Mouse (Mus musculus): ENCODE measurements at regions not wholly inside any gene's neighbourhood (a gene's known extent, or its start where the extent isn't known, plus 50 kb on each side); places are given as distances from the start of the nearest gene placed in this dataset.

- no peak for ATAC-seq (ENCODE audit: low FRiP score)
- Histone ChIP-seq H3K27ac (no peak overlapping the region), H3K9me3 (no peaks in the 10 kb centered on the region), H3K4me3 (replicated peaks) (no peak overlapping the region), H3K27me3 (no peaks in the 10 kb centered on the region), H3K9ac (no peak overlapping the region), H3K4me1 (no peaks in the 10 kb centered on the region), H3K36me3 (replicated peaks) (no peaks in the 10 kb centered on the region), H3K4me2 (no peak overlapping the region)
- WGBS = 93% methylated on average over 2 of the region's 2 CpGs
Observed at GRCm38 (mm10) chr14:58709281-58709680, 433.4 kb downstream of the 1700129C05Rik start.

DNA sequence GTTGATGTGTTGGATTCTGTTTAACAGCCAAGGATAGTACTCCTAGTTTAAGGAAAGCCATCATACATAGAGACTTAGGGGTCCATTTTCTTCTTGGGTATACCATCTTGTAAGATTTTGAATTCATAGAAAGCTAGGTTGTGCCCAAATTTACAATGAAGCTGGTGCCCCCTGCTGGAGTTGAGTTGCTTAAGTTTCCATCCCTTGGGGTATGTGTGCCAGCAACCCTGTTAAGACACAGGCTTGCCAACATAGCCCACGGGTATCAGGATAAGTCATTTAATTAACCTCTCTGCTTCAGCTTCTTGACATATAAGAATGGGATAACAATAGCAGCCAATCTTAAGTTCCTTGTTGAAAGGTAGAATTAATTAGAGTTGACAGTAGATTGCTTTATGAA is 440.9 kb downstream of the 1700129C05Rik start:
- 54% methylated on average over 1 of the region's 1 CpGs for WGBS
- no peaks in the 10 kb centered on the region for H3K27me3 ChIP-seq
- no peaks in the 10 kb centered on the region for H3K36me3 ChIP-seq (replicated peaks)
- H3K4me1 ChIP-seq = no peaks in the 10 kb centered on the region
- H3K4me3 ChIP-seq (replicated peaks) = no peak overlapping the region
- no peak for ATAC-seq (ENCODE audit: low FRiP score)
- H3K9me3 ChIP-seq = no peaks in the 10 kb centered on the region
- H3K9ac ChIP-seq = no peak overlapping the region
- no peak overlapping the region for H3K4me2 ChIP-seq
- no peak overlapping the region for H3K27ac ChIP-seq

GRCm38 (mm10) chr14:58691129-58691828 is 451.4 kb downstream of the 1700129C05Rik start:
- Histone ChIP-seq H3K9me3 (no peaks in the 10 kb centered on the region), H3K4me3 (replicated peaks) (no peak overlapping the region), H3K4me2 (no peak overlapping the region), H3K27me3 (no peaks in the 10 kb centered on the region), H3K27ac (no peak overlapping the region), H3K36me3 (replicated peaks) (no peaks in the 10 kb centered on the region), H3K4me1 (no peaks in the 10 kb centered on the region), H3K9ac (no peak overlapping the region)
- no peak for ATAC-seq (ENCODE audit: low FRiP score)
- WGBS = 93% methylated on average over 9 of the region's 9 CpGs

- H3K36me3 ChIP-seq (replicated peaks) = no peaks in the 10 kb centered on the region
- H3K9me3 ChIP-seq = no peaks in the 10 kb centered on the region
Observed at GRCm38 (mm10) chr14:58687814-58688213, 454.9 kb downstream of the 1700129C05Rik start.

DNA sequence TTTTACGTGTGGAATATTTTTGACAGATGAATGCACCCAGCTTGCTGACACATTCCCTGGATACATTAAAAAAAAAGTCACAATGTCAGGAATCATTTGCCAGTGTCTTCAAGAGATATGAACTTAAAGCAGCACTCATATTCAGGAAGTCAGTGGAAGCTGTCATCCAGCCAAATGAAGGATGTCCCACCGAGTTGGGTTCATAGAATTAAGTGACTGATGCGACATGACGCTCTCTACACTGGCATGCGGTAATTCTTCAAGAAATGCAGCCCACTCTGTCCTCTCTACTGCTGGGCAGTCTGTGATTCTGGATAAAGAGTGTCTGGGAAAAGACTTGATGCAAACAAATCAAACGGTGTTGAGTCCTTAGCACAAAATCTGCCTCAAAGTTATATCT is 463.9 kb downstream of the 1700129C05Rik start:
- Histone ChIP-seq H3K9ac (no peak overlapping the region), H3K9me3 (no peaks in the 10 kb centered on the region), H3K27me3 (no peaks in the 10 kb centered on the region), H3K27ac (no peak overlapping the region), H3K4me3 (replicated peaks) (no peak overlapping the region), H3K36me3 (replicated peaks) (no peaks in the 10 kb centered on the region), H3K4me2 (no peak overlapping the region), H3K4me1 (no peaks in the 10 kb centered on the region)
- WGBS = 90% methylated on average over 6 of the region's 6 CpGs
- ATAC-seq (ENCODE audit: low FRiP score) = no peak

More at GRCm38 (mm10) chr14:58687814-58688213, 454.9 kb downstream of the 1700129C05Rik start:
- Histone ChIP-seq H3K27me3 (no peaks in the 10 kb centered on the region), H3K27ac (no peak overlapping the region), H3K4me1 (no peaks in the 10 kb centered on the region), H3K4me3 (replicated peaks) (no peak overlapping the region), H3K9ac (no peak overlapping the region), H3K4me2 (no peak overlapping the region)
- 87% methylated on average over 4 of the region's 4 CpGs for WGBS
- no peak for ATAC-seq (ENCODE audit: low FRiP score)

DNA sequence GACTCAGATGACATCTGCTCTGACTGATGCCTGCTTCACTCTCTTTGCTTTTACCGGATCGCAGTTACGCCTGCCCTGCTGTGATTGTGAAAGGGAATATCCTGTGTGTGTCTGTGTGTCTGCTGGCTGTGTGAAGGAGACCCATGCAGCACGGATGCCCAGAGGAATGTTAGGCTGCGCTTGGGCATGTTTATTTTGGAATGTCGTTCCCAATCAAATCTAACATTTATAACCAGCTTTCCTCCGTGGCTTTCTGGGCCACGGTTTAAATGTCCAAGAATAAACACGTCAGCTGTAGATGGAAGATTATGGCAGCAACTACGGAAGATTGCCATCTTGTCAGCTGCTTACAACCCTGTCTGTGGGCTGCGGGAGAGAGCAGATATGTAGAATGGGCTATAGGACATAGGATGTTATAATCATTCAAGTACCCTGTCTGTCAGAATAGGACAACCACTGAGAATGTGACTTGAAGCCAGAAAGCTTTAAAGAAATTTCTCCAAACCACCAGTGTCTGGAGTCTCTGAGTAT is 464.5 kb downstream of the 1700129C05Rik start:
- Histone ChIP-seq H3K4me2 (no peak overlapping the region), H3K27me3 (no peaks in the 10 kb centered on the region), H3K4me1 (no peaks in the 10 kb centered on the region), H3K36me3 (replicated peaks) (no peaks in the 10 kb centered on the region), H3K9me3 (no peaks in the 10 kb centered on the region), H3K9ac (no peak overlapping the region), H3K27ac (no peak overlapping the region), H3K4me3 (replicated peaks) (no peak overlapping the region)
- ATAC-seq (ENCODE audit: low FRiP score) = no peak
- 80% methylated on average over 11 of the region's 11 CpGs for WGBS

DNA sequence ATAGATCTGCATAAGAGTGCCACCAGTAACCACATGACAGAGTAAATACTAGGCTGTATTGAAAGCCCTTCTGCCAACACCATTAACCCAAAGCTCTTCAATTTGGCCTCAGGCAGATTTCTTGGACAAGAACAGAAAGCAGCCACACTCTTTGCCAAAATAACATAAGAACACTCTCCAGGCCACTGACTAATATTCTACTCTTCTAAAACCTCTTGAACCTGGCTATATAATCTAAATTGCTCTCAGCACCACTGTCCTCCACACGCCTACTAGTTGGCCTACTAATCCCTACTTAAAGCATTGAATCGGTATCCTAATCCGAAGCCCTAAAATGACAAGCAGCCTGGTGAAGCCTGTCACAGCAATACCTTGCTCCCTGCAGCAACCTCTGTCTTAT is 467.5 kb downstream of the 1700129C05Rik start:
- WGBS = 59% methylated on average over 3 of the region's 3 CpGs
- Histone ChIP-seq H3K4me3 (replicated peaks) (no peak overlapping the region), H3K4me1 (no peaks in the 10 kb centered on the region), H3K27ac (no peak overlapping the region), H3K9ac (no peak overlapping the region), H3K36me3 (replicated peaks) (no peaks in the 10 kb centered on the region), H3K9me3 (no peaks in the 10 kb centered on the region), H3K27me3 (no peaks in the 10 kb centered on the region), H3K4me2 (no peak overlapping the region)
- no peak for ATAC-seq (ENCODE audit: low FRiP score)

DNA sequence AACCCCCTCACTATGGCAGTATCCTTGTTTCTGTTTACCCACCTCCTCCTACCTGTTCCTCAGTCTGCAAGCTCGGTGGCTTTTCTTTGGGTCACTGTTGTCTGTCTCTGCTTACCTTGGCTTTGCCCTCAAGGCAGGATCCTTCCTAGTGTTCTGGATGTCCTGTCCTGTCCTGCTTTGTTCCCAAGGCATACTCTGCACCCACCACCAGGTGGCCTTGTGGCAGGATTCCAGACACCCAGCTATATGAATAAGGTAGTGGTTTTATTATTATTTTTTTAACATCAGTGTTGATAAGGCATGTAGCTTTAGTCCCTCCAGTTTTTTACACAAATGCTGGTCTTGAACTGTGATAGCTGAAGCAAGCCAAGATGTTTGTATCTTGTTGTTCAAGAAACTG is 478.7 kb downstream of the 1700129C05Rik start:
- no peak for ATAC-seq (ENCODE audit: low FRiP score)
- Histone ChIP-seq H3K4me3 (replicated peaks) (no peak overlapping the region), H3K9ac (no peak overlapping the region), H3K36me3 (replicated peaks) (no peaks in the 10 kb centered on the region), H3K4me2 (no peak overlapping the region), H3K9me3 (no peaks in the 10 kb centered on the region), H3K27ac (no peak overlapping the region), H3K4me1 (peaks cover 5% of the 10 kb centered on the region), H3K27me3 (peaks cover 16% of the 10 kb centered on the region; the same call in 1 of the 2 replicates)
- 43% methylated on average over 1 of the region's 1 CpGs for WGBS

- H3K9me3 ChIP-seq = no peaks in the 10 kb centered on the region
- ATAC-seq (ENCODE audit: low FRiP score) = no peak
- H3K4me2 ChIP-seq = no peak overlapping the region
- H3K27ac ChIP-seq = no peak overlapping the region
- H3K4me1 ChIP-seq = peaks cover 5% of the 10 kb centered on the region
- 84% methylated on average over 5 of the region's 5 CpGs for WGBS
- H3K9ac ChIP-seq = no peak overlapping the region
- no peaks in the 10 kb centered on the region for H3K36me3 ChIP-seq (replicated peaks)
- no peak overlapping the region for H3K4me3 ChIP-seq (replicated peaks)
- H3K27me3 ChIP-seq = peaks cover 19% of the 10 kb centered on the region; the same call in 1 of the 2 replicates
Observed at GRCm38 (mm10) chr14:58662601-58663000, 480.1 kb downstream of the 1700129C05Rik start.

DNA sequence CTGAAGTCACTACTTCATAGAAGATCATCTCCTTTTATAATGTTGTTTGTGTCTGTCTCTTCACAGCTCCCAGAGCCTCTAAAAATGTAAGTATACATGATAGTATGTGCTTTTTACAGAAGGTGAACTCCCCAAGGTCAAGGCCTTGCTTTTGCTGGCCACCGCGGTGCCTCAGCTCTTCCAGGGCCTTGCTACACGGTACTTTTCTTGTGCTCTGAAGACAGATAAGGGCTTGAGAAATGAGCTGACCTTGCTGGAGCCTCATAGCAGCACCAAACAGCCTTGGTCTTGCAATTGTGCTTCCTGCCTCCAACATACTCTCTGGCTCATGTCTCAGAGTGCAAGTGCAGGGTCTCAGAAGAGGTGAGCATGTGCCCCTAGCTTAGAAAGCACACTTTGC is 481.3 kb downstream of the 1700129C05Rik start:
- Histone ChIP-seq H3K27ac (no peak overlapping the region), H3K4me3 (replicated peaks) (no peak overlapping the region), H3K4me2 (no peak overlapping the region), H3K4me1 (peaks cover 13% of the 10 kb centered on the region), H3K9me3 (no peaks in the 10 kb centered on the region), H3K36me3 (replicated peaks) (no peaks in the 10 kb centered on the region), H3K9ac (no peak overlapping the region), H3K27me3 (peaks cover 19% of the 10 kb centered on the region; the same call in 1 of the 2 replicates)
- 91% methylated on average over 3 of the region's 3 CpGs for WGBS
- no peak for ATAC-seq (ENCODE audit: low FRiP score)

DNA sequence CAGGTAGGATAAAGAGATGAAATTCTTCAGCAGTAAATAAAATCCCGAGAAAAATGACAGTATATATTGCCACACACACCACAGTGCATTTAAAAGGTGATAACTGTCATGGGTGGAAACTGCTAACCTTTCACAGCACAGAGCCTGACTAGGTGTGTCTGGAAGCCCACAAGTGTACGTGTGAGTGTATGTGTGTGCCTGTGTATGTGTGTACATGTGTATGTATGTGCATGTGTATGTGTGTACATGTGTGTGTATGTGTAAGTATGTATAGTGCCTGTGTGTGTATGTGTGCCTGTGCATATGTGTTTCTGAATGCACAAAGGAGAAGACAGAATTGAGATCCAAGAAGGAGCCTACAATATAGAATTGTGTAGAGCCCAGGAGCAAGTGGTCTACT is 485.4 kb downstream of the 1700129C05Rik start:
- WGBS = 39% methylated on average over 2 of the region's 2 CpGs
- H3K4me1 ChIP-seq = peaks cover 13% of the 10 kb centered on the region
- no peak overlapping the region for H3K4me3 ChIP-seq (replicated peaks)
- peaks cover 12% of the 10 kb centered on the region; the same call in 1 of the 2 replicates for H3K27me3 ChIP-seq
- no peak for ATAC-seq (ENCODE audit: low FRiP score)
- no peaks in the 10 kb centered on the region for H3K36me3 ChIP-seq (replicated peaks)
- H3K9ac ChIP-seq = no peak overlapping the region
- no peaks in the 10 kb centered on the region for H3K9me3 ChIP-seq
- H3K27ac ChIP-seq = no peak overlapping the region
- no peak overlapping the region for H3K4me2 ChIP-seq

GRCm38 (mm10) chr14:58656935-58657238 is 485.8 kb downstream of the 1700129C05Rik start:
- Histone ChIP-seq H3K27ac (no peak overlapping the region), H3K27me3 (peaks cover 12% of the 10 kb centered on the region; the same call in 1 of the 2 replicates)

More at GRCm38 (mm10) chr14:58656935-58657238, 485.8 kb downstream of the 1700129C05Rik start:
- Histone ChIP-seq H3K4me3 (replicated peaks) (no peak overlapping the region), H3K4me1 (peaks cover 13% of the 10 kb centered on the region), H3K4me2 (no peak overlapping the region), H3K9me3 (no peaks in the 10 kb centered on the region), H3K36me3 (replicated peaks) (no peaks in the 10 kb centered on the region), H3K9ac (no peak overlapping the region)
- WGBS = 6% methylated on average over 1 of the region's 1 CpGs
- ATAC-seq (ENCODE audit: low FRiP score) = no peak
